In genomic region chr13:97462110-97462883, GRCm38 (mm10) we compare ENCODE assay signal across 18 mouse cellular contexts.
A peak's percentile ranks its signal among the peaks of the same experiment; 100 is the strongest.
DNase-seq lines count a peak whose midpoint lies in the region; ATAC-seq and TF ChIP-seq lines count a peak whose summit lies in the region.
"Had no signal": no experiment of that assay in that cellular context is flagged by ENCODE, and none has a peak within 500 bp of the region (broad histone marks: within the 10 kb centered on the region; RNA-seq: fewer than 3 reads in every experiment).

No protein-coding gene starts in this region.

- WGBS in liver, embryonic 11.5 days = 39% methylated on average over 13 of the region's 13 CpGs
- 58% methylated on average over 13 of the region's 13 CpGs for WGBS in intestine, embryonic 14.5 days
- 18% methylated on average over 13 of the region's 13 CpGs for WGBS in small intestine, adult 2 months

- peak; percentile 87 for ATAC-seq in liver, embryonic 11.5 days (replicated peaks; ENCODE audit: low FRiP score)
- ATAC-seq in intestine, embryonic 14.5 days (replicated peaks; ENCODE audit: low FRiP score, low TSS enrichment, low read depth) = no peak
- ATAC-seq: forebrain, embryonic 15.5 days; hindbrain, embryonic 16.5 days; midbrain, embryonic 16.5 days had no signal

- TF ChIP-seq POLR2A in small intestine, adult 2 months (IDR thresholded peaks at IDR 0.05; ENCODE audit: low read depth, low read length) = no peak

- TF ChIP-seq CTCF in small intestine, adult 2 months (IDR thresholded peaks at IDR 0.05; ENCODE audit: extremely low read depth, insufficient read length, insufficient replicate concordance, low read depth, low read length) = no peak

- H3K27ac ChIP-seq in liver, embryonic 11.5 days (ENCODE audit: low read depth, low read length) = peak overlapping the region; percentile 71
- H3K27ac ChIP-seq in intestine, embryonic 14.5 days (ENCODE audit: low read depth) = peak overlapping the region; percentile 16
- H3K27ac ChIP-seq in small intestine, adult 2 months (ENCODE audit: insufficient read depth, low read depth, low read length) = peak overlapping the region; percentile 37; the same call in 1 of the 2 replicates
- H3K27ac ChIP-seq: embryonic facial prominence, embryonic 13.5 days; forebrain, embryonic 15.5 days; neural tube, embryonic 15.5 days had no signal

- no peak overlapping the region for H3K9ac ChIP-seq in liver, embryonic 11.5 days (ENCODE audit: low read depth, low read length)
- H3K9ac ChIP-seq in intestine, embryonic 14.5 days (ENCODE audit: low read length) = no peak overlapping the region
- H3K9ac ChIP-seq: embryonic facial prominence, embryonic 13.5 days; forebrain, embryonic 15.5 days; neural tube, embryonic 15.5 days had no signal

- no peak overlapping the region for H3K4me3 ChIP-seq in liver, embryonic 11.5 days (ENCODE audit: low read depth, low read length)
- H3K4me3 ChIP-seq in intestine, embryonic 14.5 days (ENCODE audit: low read depth, low read length) = no peak overlapping the region
- no peak overlapping the region for H3K4me3 ChIP-seq in small intestine, adult 2 months (ENCODE audit: low read depth, low read length)
- H3K4me3 ChIP-seq: embryonic facial prominence, embryonic 13.5 days; forebrain, embryonic 15.5 days; neural tube, embryonic 15.5 days had no signal

- H3K4me1 ChIP-seq in liver, embryonic 11.5 days (replicated peaks; ENCODE audit: control insufficient read depth, insufficient read depth, low read length) = peaks cover 28% of the 10 kb centered on the region
- no peaks in the 10 kb centered on the region for H3K4me1 ChIP-seq in intestine, embryonic 14.5 days (replicated peaks; ENCODE audit: control insufficient read depth, insufficient read depth, low read length)
- peaks cover 6% of the 10 kb centered on the region for H3K4me1 ChIP-seq in small intestine, adult 2 months (ENCODE audit: control insufficient read depth, insufficient read depth, insufficient read length, low read length)
- H3K4me1 ChIP-seq: embryonic facial prominence, embryonic 13.5 days; forebrain, embryonic 15.5 days; neural tube, embryonic 15.5 days had no signal

- no peaks in the 10 kb centered on the region for H3K27me3 ChIP-seq in liver, embryonic 11.5 days (replicated peaks; ENCODE audit: control insufficient read depth, insufficient read depth, low read length)
- H3K27me3 ChIP-seq in intestine, embryonic 14.5 days (replicated peaks; ENCODE audit: control insufficient read depth, insufficient read depth, low read length) = no peaks in the 10 kb centered on the region
- no peaks in the 10 kb centered on the region for H3K27me3 ChIP-seq in small intestine, adult 2 months (ENCODE audit: control insufficient read depth, insufficient read depth, low read length)
- H3K27me3 ChIP-seq: embryonic facial prominence, embryonic 13.5 days; forebrain, embryonic 15.5 days; neural tube, embryonic 15.5 days had no signal

- no peaks in the 10 kb centered on the region for H3K36me3 ChIP-seq in liver, embryonic 11.5 days (ENCODE audit: control insufficient read depth, insufficient read depth, low read length)
- H3K36me3 ChIP-seq in intestine, embryonic 14.5 days (ENCODE audit: control insufficient read depth, insufficient read depth, low read length) = no peaks in the 10 kb centered on the region
- H3K36me3 ChIP-seq in small intestine, adult 2 months (ENCODE audit: control insufficient read depth, insufficient read depth, low read length) = no peaks in the 10 kb centered on the region
- H3K36me3 ChIP-seq: embryonic facial prominence, embryonic 13.5 days; forebrain, embryonic 15.5 days; neural tube, embryonic 15.5 days had no signal

- DNase-seq in liver, embryonic 11.5 days (ENCODE audit: low spot score) = no peak
- no peak for DNase-seq in liver
- peak; percentile 54 for DNase-seq in c-Kit-positive CD71-positive TER-119-negative erythroid progenitor cells, embryonic 14.5 days (ENCODE audit: low read depth)
- no peak for DNase-seq in intestine, embryonic 14.5 days (ENCODE audit: low spot score)
- no peak for DNase-seq in layer of hippocampus, adult 8-10 months (ENCODE audit: low spot score in 2 of 2)
- no peak for DNase-seq in cerebellum, adult 18-20 months
- DNase-seq: cerebellum, adult 8-10 months; gastrocnemius, postnatal 14 days; kidney, postnatal 14 days; lung, adult 2 months; right cerebral cortex, postnatal 14 days; thymus, adult 18-20 months had no signal

- peak overlapping the region; percentile 16 for H3K4me2 ChIP-seq in liver, embryonic 11.5 days
- H3K4me2 ChIP-seq in intestine, embryonic 14.5 days (ENCODE audit: low read length) = no peak overlapping the region
- H3K4me2 ChIP-seq: embryonic facial prominence, embryonic 13.5 days; forebrain, embryonic 15.5 days; neural tube, embryonic 15.5 days had no signal

- no peaks in the 10 kb centered on the region for H3K9me3 ChIP-seq in liver, embryonic 11.5 days (ENCODE audit: control insufficient read depth, low read length)
- H3K9me3 ChIP-seq in intestine, embryonic 14.5 days (ENCODE audit: control insufficient read depth, low read length) = no peaks in the 10 kb centered on the region
- H3K9me3 ChIP-seq: embryonic facial prominence, embryonic 13.5 days; forebrain, embryonic 15.5 days; neural tube, embryonic 15.5 days had no signal

Comparison
In these comparisons a context has a peak if more than half of its experiments do, and no peak if none do; other contexts are left out.
1. H3K27ac ChIP-seq: peak in every context shown above with its lines; median percentile 71 in liver, embryonic 11.5 days; 37 in small intestine, adult 2 months; 16 in intestine, embryonic 14.5 days.